Mouse (Mus musculus): ENCODE measurements around the gene Cdc20b.

DNA sequence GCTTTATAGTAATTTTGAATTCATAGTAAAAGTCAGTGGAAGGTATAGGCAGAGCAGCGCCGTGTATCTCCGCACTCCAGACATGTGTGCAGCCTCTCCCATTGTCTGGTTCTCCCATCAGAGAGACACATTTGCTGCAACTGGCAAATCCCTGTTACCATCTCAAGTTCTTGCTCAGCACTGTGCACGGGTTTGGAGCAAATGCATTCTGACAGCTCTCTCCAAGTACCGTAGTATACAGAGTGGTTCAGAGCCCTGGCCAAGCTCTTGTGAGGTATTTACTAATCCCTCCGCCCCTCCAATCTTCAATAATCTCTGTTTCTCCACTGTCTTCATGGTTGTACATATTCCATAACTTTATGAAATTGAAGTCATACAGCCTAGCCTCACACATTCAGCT lies 22.2 kb upstream of the Cdc20b start:
- TF ChIP-seq POLR2A (IDR thresholded peaks at IDR 0.05; ENCODE audit: control insufficient read depth, extremely low read depth, insufficient read depth, low read length, poor library complexity) (no peak), CTCF (IDR thresholded peaks at IDR 0.05; ENCODE audit: borderline replicate concordance, control insufficient read depth, extremely low read depth, insufficient read depth, low read length, poor library complexity) (no peak)

All from thymus, adult 2 months (tissue).